Mouse (Mus musculus) layer of hippocampus, adult 2 months (tissue): ENCODE data around the gene Dnajb7. TPM values are rescaled to one million over a fixed set of nuclear protein-coding genes. Genes with fewer than 3 reads are reported as not detected.

Experiments used
- DNase-seq, 2 experiments: peaks; one replicate each; pipeline ENCODE4 v3.0.0; 2022; ENCODE audit warnings: low spot score in 2 of 2
- H3K27ac ChIP-seq: fragments of 200-600 bp; 2 replicates; pipeline ENCODE4 v1.8.1; 2022
- H3K4me3 ChIP-seq: fragments of 200-600 bp; 2 replicates; pipeline ENCODE4 v1.8.1; 2022; ENCODE audit warnings: mild to moderate bottlenecking
- CTCF ChIP-seq: fragments of 200-600 bp; conservative IDR thresholded peaks from 2 replicates; pipeline ENCODE4 v1.8.1; 2022; ENCODE audit warnings: antibody characterized with exemption, mild to moderate bottlenecking, moderate library complexity
- total RNA-seq, 2 experiments: library from RNA; stranded (reverse); gene quantifications; 2 replicates each; pipeline ENCODE4 v1.2.3; 2021

Gene Dnajb7
- total RNA-seq, 2 experiments from 2014 or later = not detected

DNA sequence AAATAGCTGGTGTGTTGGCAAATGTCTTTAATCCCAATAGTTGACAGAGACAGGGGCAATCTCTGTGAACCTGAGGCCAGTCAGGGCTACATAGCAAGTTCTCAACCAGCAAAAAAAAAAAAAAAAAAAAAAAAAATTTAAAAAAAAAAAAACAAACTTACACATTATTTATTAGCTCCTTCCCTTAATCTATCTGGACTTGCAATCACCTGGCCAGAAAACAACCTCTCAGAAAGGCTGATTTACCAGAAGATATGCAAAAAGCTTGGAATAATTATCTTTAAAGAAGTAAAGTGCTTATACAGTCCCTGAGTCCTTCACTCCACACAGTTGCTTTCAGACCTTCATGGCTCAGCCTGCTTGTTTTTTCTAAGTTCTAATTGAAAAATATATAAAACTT is 9.9 kb downstream of the Dnajb7 start:
- no peak for DNase-seq
- Histone ChIP-seq H3K27ac (peak overlapping the region; percentile 100; the same call in 1 of the 2 replicates), H3K4me3 (peak overlapping the region; percentile 66)
- TF ChIP-seq CTCF = no peak

- H3K4me3 ChIP-seq = no peak overlapping the region
- no peak overlapping the region for H3K27ac ChIP-seq
- TF ChIP-seq CTCF = no peak
- no peak for DNase-seq
These were observed 13.7 kb downstream of the Dnajb7 start for GRCm38 (mm10) chr15:81394211-81394915.

DNA sequence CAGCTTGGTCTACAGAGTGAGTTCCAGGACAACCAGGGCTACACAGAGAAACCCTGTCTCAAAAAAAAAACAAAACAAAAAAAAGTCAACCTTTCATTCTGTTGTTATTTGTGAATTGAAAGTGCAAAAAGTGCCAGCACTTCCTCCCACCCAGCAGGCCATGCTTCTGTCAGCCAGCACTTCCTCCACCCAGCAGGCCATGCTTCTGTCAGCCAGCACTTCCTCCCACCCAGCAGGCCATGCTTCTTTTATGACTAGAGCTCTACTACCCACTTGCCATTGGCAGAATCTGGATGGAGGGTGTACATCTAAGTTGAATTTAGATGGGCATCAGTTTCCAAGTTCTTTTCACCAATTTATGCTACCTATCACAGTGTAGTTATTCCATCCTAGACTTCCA is 15.1 kb downstream of the Dnajb7 start:
- Histone ChIP-seq H3K27ac (no peak overlapping the region), H3K4me3 (no peak overlapping the region)
- peak; percentile 49 to 57 for DNase-seq
- TF ChIP-seq CTCF = no peak

DNA sequence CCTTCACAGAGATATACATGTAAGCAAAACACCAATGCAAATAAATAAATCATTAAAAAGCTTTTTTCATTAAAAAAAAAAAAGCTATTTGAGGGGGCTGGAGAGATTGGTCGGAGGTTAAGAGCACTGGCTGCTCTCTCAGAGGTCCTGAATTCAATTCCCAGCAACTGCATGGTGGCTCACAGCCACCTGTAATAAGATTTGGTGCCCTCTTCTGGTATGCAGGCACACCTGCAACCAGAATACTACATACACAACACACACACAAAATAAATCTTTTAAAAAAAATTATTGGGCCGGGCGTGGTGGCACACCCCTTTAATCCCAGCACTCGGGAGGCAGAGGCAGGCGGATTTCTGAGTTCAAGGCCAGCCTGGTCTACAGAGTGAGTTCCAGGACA is 21.8 kb downstream of the Dnajb7 start:
- no peak for DNase-seq
- TF ChIP-seq CTCF = peak; percentile 55

DNA sequence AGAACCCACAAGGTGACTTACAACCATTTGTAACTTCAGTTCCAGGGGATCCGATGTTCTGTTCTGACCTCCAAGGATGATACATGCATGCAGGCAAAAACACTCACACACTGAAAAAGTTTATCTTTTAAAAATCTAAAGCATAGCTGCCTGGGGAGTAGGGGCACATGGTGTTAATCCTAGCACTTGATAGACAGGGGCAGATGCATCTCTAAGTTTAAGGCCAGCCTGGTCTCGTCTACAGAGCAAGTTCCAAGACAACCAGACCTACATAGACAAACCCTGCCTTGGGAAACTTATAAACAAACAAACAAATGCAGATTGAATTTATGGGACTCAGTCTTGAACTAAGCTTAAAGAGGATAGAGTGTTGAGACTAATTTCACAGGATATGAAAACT is 29.3 kb downstream of the Dnajb7 start:
- DNase-seq = no peak
- Histone ChIP-seq H3K4me3 (no peak overlapping the region), H3K27ac (no peak overlapping the region)
- no peak for TF ChIP-seq CTCF

More for the DNA sequence above, 21.8 kb downstream of the Dnajb7 start:
- H3K4me3 ChIP-seq = no peak overlapping the region
- no peak overlapping the region for H3K27ac ChIP-seq

GRCm38 (mm10) chr15:81374621-81375020 is 33.5 kb downstream of the Dnajb7 start:
- TF ChIP-seq CTCF = no peak
- H3K4me3 ChIP-seq = no peak overlapping the region
- no peak overlapping the region for H3K27ac ChIP-seq
- no peak for DNase-seq

DNA sequence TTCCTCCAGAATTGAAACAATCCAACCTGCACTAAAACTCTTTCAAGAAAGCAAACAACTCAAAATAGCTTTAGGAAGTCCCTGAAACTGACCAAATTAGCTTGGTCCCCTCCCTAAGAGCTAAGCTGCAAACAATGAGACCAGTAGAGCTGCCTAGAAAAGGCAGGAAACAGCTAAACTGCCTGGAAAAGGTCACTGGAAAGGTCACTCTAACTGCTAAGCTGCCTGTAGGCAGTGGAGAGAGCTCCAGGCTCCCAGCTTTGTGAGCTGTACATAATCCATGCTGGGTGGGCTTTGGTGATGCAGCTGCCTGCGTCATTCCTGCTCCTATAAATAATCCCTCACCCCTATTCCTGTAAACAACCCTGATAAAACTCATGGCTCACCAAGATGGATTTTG is 37.7 kb downstream of the Dnajb7 start:
- DNase-seq = no peak
- Histone ChIP-seq H3K27ac (no peak overlapping the region), H3K4me3 (no peak overlapping the region)
- TF ChIP-seq CTCF = no peak

GRCm38 (mm10) chr15:81368601-81369000 is 39.5 kb downstream of the Dnajb7 start:
- Histone ChIP-seq H3K4me3 (no peak overlapping the region), H3K27ac (no peak overlapping the region)
- DNase-seq = no peak
- TF ChIP-seq CTCF = no peak

DNA sequence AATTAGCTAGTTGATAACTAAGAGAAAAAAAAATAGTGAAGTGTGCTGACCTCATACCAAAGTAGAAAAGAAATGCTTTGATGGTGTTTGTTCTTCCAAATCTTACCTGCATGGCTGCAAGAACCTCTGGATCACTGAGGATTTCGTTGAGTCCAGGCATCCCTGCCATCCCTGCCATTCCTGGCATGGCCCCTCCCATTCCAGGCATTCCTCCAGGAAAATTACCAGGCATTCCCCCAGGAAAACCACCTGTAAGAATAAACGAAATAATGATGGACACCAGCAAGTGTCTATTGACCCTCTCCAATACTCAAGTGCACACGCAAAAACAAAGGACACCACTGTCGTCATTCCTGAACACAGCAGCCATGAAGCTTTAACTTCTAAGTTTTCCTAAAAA is 41.9 kb downstream of the Dnajb7 start:
- Histone ChIP-seq H3K4me3 (no peak overlapping the region), H3K27ac (no peak overlapping the region)
- no peak for DNase-seq
- no peak for TF ChIP-seq CTCF

GRCm38 (mm10) chr15:81365246-81365645 is 42.9 kb downstream of the Dnajb7 start:
- DNase-seq = no peak
- no peak for TF ChIP-seq CTCF
- Histone ChIP-seq H3K4me3 (no peak overlapping the region), H3K27ac (no peak overlapping the region)

- H3K27ac ChIP-seq = no peak overlapping the region
- no peak for TF ChIP-seq CTCF
- no peak for DNase-seq
- no peak overlapping the region for H3K4me3 ChIP-seq
These were observed 43.8 kb downstream of the Dnajb7 start for GRCm38 (mm10) chr15:81364271-81364670.

GRCm38 (mm10) chr15:81362501-81362900 is 45.6 kb downstream of the Dnajb7 start:
- TF ChIP-seq CTCF = no peak
- DNase-seq = no peak
- no peak overlapping the region for H3K4me3 ChIP-seq
- no peak overlapping the region for H3K27ac ChIP-seq

DNA sequence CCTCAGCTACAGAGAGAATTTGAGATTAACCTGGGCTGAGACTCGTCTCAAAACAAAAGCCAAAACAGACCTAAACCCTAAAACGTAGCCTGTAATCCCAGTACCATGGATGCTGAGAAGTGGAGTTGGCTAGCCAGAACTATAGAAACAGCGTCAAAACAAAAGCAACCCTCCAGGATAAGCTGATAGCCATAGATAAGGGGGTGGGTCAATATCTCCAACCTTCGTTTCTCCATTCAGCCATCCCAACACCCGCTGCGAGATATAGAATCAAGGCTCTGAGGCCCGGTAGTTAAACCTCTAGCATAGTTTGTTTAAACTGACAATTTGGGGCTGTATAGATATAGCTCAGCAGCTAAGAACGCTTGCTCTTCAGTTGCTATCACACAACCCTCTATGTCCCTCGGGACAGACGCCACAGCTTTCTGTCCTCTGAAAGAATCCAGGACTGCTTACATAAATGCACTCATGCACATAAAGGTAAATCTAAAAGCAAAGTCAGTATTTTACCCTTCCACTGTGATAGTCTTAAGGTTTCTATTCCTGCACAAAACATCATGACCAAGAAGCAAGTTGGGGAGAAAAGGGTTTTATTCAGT is 46.6 kb downstream of the Dnajb7 start:
- peak overlapping the region; percentile 87; the same call in 1 of the 2 replicates for H3K27ac ChIP-seq
- H3K4me3 ChIP-seq = no peak overlapping the region
- no peak for DNase-seq
- TF ChIP-seq CTCF = no peak

DNA sequence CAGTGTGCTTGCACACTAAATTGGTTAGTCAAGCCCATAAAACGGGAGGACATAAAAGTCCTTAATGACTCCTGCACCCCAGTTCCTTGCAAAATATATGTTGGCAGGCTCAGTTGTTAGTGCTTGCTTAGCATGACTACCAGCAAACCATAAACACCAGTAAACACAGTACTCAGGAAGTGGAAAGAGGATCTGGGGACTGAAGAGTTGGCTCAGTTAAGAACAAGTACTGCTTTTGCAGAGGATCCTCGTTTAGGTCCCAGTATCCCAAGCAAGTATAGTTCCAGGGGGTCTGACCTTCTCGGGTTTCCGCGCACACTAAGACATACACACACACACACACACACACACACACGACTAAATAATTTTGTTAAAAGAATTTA is 47.1 kb downstream of the Dnajb7 start:
- Histone ChIP-seq H3K27ac (peak overlapping the region; percentile 87), H3K4me3 (peak overlapping the region; percentile 77)
- no peak for TF ChIP-seq CTCF
- DNase-seq = no peak
